Mouse (Mus musculus) urinary bladder, postnatal 36 days (tissue): Measurements from ENCODE around the gene Arl8a.
A peak's percentile ranks its signal among the peaks of the same experiment; 100 is the strongest.
"Not testable (repeated sequence)": the region's sequence is repeated elsewhere in the genome, so short reads cannot be mapped to it uniquely, and the experiment has no call there.

Experiments
- DNase-seq, 2 experiments: peaks; one replicate each; pipeline ENCODE4 v3.0.0; 2022; ENCODE audit warnings: low spot score in 2 of 2, mixed read lengths in 1 of 2

The Arl8a gene

GRCm38 (mm10) chr1:135169556-135170224 is 23.1 kb downstream of the Arl8a start:
- no peak for DNase-seq

- DNase-seq = no peak
These were observed 23.7 kb downstream of the Arl8a start for GRCm38 (mm10) chr1:135170299-135170698.

GRCm38 (mm10) chr1:135171202-135171601 is 24.6 kb downstream of the Arl8a start:
- DNase-seq = no peak

- DNase-seq = peak; percentile 57 to 64
These were observed 25.4 kb downstream of the Arl8a start for GRCm38 (mm10) chr1:135171984-135172383.

GRCm38 (mm10) chr1:135173311-135173710 is 26.7 kb downstream of the Arl8a start:
- DNase-seq = no peak

- no peak for DNase-seq
These were observed 28.6 kb downstream of the Arl8a start for GRCm38 (mm10) chr1:135175176-135175575.

GRCm38 (mm10) chr1:135177724-135178123 is 31.1 kb downstream of the Arl8a start:
- DNase-seq = no peak

- no peak for DNase-seq
These were observed 32.2 kb downstream of the Arl8a start for GRCm38 (mm10) chr1:135178863-135179262.

- DNase-seq = peak; percentile 33 to 58
These were observed 34.2 kb downstream of the Arl8a start for GRCm38 (mm10) chr1:135180830-135181229.

GRCm38 (mm10) chr1:135181275-135181674 is 34.7 kb downstream of the Arl8a start:
- DNase-seq = no peak

GRCm38 (mm10) chr1:135181880-135182623 is 35.4 kb downstream of the Arl8a start:
- no peak for DNase-seq

- DNase-seq = no peak
These were observed 36.4 kb downstream of the Arl8a start for GRCm38 (mm10) chr1:135182975-135183374.

GRCm38 (mm10) chr1:135183448-135183847 is 36.8 kb downstream of the Arl8a start:
- peak; percentile 40 to 71 for DNase-seq

- no peak for DNase-seq
These were observed 37.4 kb downstream of the Arl8a start for GRCm38 (mm10) chr1:135183941-135184570.

- DNase-seq = no peak
These were observed 39.3 kb downstream of the Arl8a start for GRCm38 (mm10) chr1:135185936-135186335.

GRCm38 (mm10) chr1:135186427-135186826 is 39.8 kb downstream of the Arl8a start:
- no peak for DNase-seq

- DNase-seq = not testable (repeated sequence)
These were observed 40.4 kb downstream of the Arl8a start for GRCm38 (mm10) chr1:135187016-135187415.

GRCm38 (mm10) chr1:135188197-135188596 is 41.6 kb downstream of the Arl8a start:
- DNase-seq = no peak

GRCm38 (mm10) chr1:135189186-135189585 is 42.6 kb downstream of the Arl8a start:
- DNase-seq = no peak

GRCm38 (mm10) chr1:135194335-135194734 is 47.7 kb downstream of the Arl8a start:
- DNase-seq = not testable (repeated sequence)

GRCm38 (mm10) chr1:135195907-135196440 is 49.4 kb downstream of the Arl8a start:
- DNase-seq = peak in 1 of 2 experiments; percentile 62

GRCm38 (mm10) chr1:135198412-135198811 is 51.8 kb downstream of the Arl8a start:
- no peak for DNase-seq
